Mouse (Mus musculus): ENCODE measurements at regions not wholly inside any gene's neighbourhood (a gene's known extent, or its start where the extent isn't known, plus 50 kb on each side); places are given as distances from the start of the nearest gene placed in this dataset.

GRCm38 (mm10) chr9:47909051-47909450 is 252.8 kb upstream of the Nxpe4 start:
- DNase-seq, result no peak

- no peak for DNase-seq
Measured at GRCm38 (mm10) chr9:47910501-47910906, 251.3 kb upstream of the Nxpe4 start.

GRCm38 (mm10) chr9:47912823-47913222 is 249.0 kb upstream of the Nxpe4 start:
- no peak for DNase-seq

DNA sequence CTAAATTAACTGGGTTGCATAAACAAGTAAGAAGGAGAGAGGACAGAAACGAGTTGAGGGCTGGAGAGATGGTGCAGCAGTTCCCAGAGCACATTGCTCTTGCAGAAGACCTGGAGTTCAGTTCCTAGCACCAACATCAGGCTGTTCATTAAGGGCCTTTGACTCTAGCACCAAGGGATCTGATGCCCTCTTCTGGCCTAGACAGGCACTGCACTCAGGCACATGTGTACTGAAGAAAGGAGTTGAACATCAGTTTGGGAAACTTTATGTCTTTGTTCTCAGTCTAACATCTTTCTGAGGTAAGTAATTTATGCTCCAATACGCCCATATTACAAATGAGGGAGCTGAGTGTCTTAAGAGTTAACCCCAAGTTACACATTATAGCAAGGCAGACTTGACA is 226.5 kb upstream of the Nxpe4 start:
- no peak for DNase-seq

- no peak for DNase-seq
Measured at GRCm38 (mm10) chr9:47935957-47936457, 225.8 kb upstream of the Nxpe4 start.

GRCm38 (mm10) chr9:47938941-47939710 is 222.7 kb upstream of the Nxpe4 start:
- no peak for DNase-seq

DNA sequence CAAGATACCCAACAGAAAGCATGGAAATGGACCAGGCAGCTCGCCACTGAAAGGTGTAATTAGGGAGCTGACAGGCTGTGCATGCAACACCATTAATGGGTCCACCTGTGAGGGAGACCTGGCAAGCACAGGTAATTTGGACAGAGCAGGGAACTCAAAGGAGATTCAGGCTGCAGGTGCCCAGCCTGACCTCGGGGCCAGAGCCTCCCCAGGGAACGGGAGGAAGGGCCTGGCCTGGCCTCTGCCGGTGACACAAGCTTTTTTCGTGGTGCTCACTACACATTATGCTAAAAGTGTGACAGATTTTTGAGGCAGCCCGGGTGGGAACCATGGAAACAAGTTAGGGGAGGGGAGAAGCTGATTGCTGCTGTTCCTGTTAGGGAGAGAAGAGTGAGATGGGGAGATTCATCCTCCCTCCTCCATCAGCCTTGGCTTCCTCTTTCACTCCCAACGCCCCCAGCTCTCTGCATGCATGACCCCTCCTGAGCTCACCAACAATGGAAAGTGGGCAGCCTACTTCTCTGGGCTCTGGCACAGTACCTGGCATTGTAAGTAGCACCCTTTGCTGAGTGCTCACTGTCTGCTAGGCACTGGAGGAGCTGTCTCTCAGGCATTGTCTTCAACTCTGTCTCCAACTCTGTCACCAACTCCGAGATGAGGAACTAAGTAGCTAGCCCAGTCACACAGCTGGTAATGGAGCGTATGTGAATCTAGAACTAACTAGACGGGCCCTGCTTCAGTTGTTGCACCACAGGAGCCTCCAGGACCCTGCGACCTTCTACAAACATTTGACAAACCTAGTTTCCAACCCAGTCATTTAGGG is 218.9 kb upstream of the Nxpe4 start:
- DNase-seq, result no peak

DNA sequence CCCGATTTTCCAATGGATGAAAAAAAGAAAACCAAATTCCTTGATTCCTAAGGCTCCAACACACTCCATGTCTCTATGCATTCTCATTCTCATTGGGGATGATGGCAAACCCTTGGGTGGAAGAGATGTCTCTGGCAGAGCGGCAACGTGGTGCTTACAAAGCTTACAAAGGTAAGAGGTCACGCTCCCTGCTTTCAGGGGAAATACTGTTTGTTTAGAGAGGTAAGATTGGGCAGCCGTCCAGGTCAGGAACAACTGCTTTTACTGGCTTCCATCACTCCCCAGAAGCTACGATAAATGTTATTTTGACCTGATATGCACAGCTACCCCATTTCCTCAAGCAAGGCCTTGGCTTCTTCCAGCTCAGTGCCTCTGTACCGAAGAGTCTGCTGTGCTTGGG is 215.6 kb upstream of the Nxpe4 start:
- no peak for DNase-seq

DNA sequence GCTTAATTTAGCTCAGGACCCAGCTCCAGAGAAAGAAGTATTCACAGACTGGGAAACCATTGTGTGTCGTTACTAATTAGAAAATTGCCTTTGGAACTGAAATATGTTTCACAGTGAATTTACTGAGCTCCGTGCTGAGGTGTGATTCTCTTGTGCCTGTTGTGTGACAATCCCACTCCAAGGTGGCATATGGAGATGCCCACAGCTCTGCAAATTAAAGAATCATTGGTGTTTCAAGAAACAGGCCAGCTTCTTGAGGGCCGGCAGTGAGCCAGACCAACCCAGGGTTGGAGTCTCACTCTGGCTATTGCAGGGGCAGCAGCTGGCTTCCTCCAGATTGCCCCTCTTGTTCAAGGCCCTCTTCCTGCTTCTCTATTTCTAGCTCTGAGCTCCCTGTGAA is 203.9 kb upstream of the Nxpe4 start:
- no peak for DNase-seq

DNA sequence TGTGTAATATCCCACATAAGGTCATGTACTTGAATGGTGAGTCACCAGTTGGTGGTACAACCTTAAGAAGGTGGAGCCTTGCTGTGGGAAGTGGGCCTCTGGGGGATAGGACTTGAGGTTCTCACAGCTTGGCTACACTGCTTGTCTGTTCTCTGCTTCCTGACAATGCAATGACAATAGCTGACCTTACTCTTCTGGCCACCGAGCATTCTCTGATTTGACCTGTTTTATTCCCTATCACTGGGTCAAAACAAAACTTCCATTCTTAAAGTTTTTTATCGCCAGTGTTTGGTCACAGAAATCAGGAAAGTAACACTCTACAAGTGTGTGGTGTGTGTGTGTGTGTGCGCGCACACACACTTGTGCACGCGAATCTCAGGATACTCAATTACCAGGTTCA is 203.0 kb upstream of the Nxpe4 start:
- no peak for DNase-seq

DNA sequence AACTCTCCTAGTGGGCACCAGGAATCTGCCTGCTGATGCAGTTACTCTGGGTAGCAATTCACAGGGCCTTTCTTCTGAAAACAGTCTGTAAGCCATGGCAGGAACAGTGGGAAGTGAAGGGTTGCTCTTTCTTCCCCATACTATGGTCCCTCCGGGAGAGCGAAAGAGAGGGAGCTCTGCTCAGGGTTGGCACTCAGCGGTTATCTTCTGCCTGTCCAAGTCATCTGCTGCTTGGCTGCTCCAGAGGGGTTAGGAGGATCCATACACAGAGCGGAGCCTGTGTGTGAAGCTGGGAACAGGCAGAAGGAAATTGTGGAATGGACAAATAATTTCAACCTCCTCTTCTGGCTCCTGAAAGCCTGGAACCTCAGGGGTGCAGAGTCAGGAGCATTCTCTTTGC is 200.6 kb upstream of the Nxpe4 start:
- DNase-seq, result no peak

DNA sequence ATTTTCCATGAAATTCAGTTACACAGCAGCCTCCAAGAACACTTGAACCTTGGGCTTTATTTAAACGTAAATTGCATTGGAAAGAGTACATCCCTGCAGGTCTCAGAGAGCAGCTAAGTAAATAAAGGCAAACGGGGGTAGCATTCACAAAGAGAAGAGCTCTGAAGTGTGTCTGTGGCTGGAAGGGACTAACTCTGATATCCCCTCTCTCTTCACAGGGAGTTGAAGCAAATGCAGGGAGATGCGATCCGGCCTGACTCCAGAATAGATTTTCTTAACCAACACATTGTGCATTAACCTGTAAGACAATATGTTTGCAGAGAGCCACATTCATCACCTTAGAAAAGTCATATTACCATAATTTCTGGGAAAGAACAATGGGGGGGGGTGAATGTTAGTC is 199.7 kb upstream of the Nxpe4 start:
- DNase-seq, result no peak

DNA sequence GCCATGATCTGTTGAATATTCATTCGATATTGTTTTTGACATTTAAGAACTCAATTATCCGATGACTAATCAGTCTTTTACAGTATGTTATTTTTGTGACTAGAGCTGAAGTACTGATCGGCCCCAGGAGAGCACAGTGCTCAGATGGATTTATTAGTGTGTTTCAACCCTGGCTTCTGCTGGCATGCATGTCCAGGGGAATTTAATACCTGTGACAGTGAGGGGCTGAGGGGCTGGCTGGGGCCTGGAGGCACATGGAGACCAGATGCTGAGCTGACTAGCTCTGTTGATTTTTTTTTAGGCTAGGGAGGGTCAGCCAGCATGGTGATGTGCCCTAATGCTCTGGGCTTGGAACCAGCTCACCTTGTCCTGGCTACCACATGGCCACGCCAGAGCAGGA is 199.2 kb upstream of the Nxpe4 start:
- no peak for DNase-seq

DNA sequence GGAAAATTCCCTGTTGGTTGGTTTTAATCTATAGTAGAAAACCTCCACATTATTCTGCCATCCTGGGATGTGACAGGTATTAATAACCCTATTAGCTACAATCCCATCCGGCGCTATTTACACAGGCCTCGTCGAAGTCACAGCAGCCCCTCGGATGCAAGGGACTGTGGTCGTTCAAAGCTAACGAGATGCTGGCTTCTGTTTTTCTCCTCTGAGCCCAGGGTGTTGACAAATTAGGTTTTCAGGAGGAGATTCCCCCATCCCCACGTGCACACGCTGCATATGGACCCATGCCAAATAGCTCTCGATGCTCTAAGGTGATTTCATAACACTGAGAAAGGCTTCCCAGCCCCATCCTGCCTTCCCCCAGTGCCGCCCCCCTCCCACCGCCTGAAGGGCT is 188.7 kb upstream of the Nxpe4 start:
- no peak for DNase-seq

GRCm38 (mm10) chr9:47985356-47986111 is 176.3 kb upstream of the Nxpe4 start:
- DNase-seq, result no peak

- no peak for DNase-seq
Measured at GRCm38 (mm10) chr9:47987266-47987665, 174.6 kb upstream of the Nxpe4 start.

DNA sequence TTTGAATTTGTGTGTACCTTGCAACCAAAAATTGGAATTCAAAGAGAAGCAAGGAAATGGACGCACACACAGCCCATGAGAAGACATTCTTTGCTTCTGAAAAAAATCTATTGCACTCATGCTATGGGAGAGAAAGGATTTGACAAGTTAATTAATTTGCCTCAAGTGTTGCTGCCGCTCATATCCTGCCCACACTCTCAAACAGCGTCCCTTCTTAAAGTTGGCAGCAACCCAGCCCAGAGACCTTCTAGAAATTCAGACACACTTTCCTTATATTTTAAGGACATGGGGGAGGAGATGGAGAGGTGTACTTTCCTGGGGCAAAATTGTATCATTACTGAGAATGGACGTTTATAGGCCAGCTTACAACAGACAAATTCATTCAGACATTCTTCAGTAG is 167.2 kb upstream of the Nxpe4 start:
- DNase-seq, result no peak

GRCm38 (mm10) chr9:47999632-48000031 is 162.2 kb upstream of the Nxpe4 start:
- no peak for DNase-seq

DNA sequence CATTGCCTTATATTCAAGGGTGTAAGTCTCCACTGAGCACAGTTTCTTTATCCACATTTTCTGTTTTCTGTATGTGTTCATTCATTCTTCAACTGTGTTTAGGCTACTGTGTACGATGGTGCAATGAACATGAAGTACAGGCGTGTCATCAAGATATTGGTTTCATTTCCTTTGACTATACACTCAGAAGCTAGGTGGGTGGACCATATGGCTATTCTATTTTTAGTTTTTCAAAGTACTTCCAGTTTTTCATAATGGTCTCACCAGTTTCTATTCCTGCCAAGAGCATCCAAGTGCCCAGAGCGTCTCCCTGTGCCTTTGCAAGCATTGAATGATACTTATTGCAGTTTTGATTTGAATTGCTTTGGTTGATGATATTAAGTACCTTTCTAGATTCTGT is 132.8 kb upstream of the Nxpe4 start:
- DNase-seq, result no peak

GRCm38 (mm10) chr9:48030839-48031238 is 131.0 kb upstream of the Nxpe4 start:
- no peak for DNase-seq

- no peak for DNase-seq
Measured at GRCm38 (mm10) chr9:48035959-48036358, 125.9 kb upstream of the Nxpe4 start.

DNA sequence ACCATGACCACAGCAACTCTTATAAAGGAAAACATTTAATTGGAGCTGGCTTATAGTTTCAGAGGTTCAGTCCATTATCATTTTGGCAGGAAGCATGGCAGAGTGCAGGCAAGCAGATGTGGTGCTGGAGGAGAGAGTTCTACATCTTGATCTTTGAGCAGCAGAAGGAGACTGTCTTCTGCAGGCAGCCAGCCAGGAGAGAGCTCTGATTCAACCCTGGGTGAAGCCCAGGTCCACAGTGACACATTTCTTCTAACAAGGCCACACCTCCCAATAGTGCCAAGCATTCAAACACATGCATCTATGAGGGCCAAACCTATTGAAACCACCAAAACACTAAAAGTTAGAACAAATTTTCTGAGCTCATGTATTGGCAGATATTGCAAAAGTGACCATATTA is 117.0 kb upstream of the Nxpe4 start:
- DNase-seq, result no peak

DNA sequence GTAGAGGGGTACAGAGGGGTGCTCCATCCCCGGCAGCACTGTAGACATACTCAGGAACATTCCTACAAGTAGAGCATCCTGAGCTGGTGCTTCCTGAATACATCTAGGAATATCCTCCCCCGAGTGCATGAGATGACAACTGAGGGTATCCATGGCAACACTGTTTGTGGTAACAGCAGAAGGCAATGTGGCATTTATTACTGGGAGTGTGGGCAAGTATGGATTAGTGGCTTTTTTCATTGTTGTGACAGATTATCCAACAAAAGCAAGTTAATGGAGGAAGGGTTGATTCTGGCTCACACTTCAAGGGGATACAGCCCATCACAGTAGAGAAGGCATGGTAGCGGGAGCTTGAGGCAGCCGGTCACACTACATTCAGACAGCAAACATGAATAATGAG is 114.0 kb upstream of the Nxpe4 start:
- no peak for DNase-seq
